Mouse (Mus musculus) forebrain, embryonic 13.5 days (tissue): ENCODE data around the gene Retn. TPM values are rescaled to one million over a fixed set of nuclear protein-coding genes. Genes with fewer than 3 reads are reported as not detected.

ENCODE experiments used
- ATAC-seq: fragments of 200-750 bp; cut with Nextera tagmentation; 2 replicates; pipeline ENCODE4 v1.8.0; 2017
- H3K27ac ChIP-seq: fragments of 300-500 bp; sonication (generic); 2 replicates; pipeline ENCODE4 v1.5.1; 2015; ENCODE audit warnings: inconsistent platforms, mild to moderate bottlenecking, moderate library complexity
- H3K27me3 ChIP-seq: fragments of 300-500 bp; sonication (generic); 2 replicates; pipeline ENCODE4 v1.6.1; 2015; ENCODE audit warnings: mild to moderate bottlenecking, inconsistent platforms
- H3K36me3 ChIP-seq: fragments of 300-500 bp; sonication (generic); 2 replicates; pipeline ENCODE4 v1.6.1; 2015; ENCODE audit warnings: mild to moderate bottlenecking, inconsistent platforms; ENCODE audit not compliant: poor library complexity, severe bottlenecking
- H3K4me1 ChIP-seq: fragments of 300-500 bp; sonication (generic); 2 replicates; pipeline ENCODE4 v1.6.1; 2015; ENCODE audit warnings: inconsistent platforms
- H3K4me2 ChIP-seq: fragments of 300-500 bp; sonication (generic); 2 replicates; pipeline ENCODE4 v1.6.1; 2015; ENCODE audit warnings: inconsistent platforms, mild to moderate bottlenecking, moderate library complexity
- H3K4me3 ChIP-seq: fragments of 300-500 bp; sonication (generic); 2 replicates; pipeline ENCODE4 v1.5.1; 2015; ENCODE audit warnings: mild to moderate bottlenecking, inconsistent platforms
- H3K9ac ChIP-seq: fragments of 300-500 bp; sonication (generic); 2 replicates; pipeline ENCODE4 v1.6.1; 2015; ENCODE audit warnings: mild to moderate bottlenecking, inconsistent platforms
- H3K9me3 ChIP-seq: fragments of 300-500 bp; sonication (generic); replicated peaks from 2 replicates; pipeline ENCODE4 v1.6.1; 2016; ENCODE audit warnings: inconsistent platforms
- WGBS: fragments of 180-500 bp; shearing (Covaris S2); methylation state at CpG from one replicate; pipeline ENCODE4 v1.1.7; 2015; 5-methylcytosine and 5-hydroxymethylcytosine counted together
- polyA plus RNA-seq: library from polyadenylated mRNA; unstranded; fragments of >200 nt; fragmentation: Nextera tagmentation; extraction: Ambion mirVana; gene quantifications from 2 replicates; pipeline ENCODE4 v1.2.1, GENCODE M21; 2015

The Retn gene
- polyA plus RNA-seq, 1 experiment from 2014 or later: 0.31 TPM

DNA sequence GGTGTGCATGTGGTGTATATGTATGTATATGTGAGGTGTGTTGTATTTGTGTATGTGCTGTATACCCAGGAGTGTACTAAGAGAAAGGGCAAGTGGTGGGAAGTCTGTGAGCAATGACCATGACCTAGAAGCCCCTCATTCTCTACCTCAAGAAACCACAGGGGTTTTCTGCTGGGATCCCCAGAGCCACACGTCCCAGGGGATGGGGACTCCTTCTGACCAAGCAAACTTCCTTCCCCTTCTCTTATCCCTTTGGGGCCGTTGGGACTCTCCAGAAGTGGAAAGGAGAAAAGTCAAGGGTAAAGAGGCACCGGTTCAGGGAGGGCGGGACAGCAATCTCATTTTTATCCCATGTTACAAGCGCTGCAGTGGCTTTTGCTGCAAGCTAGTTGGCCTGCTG is 29.9 kb downstream of the Retn start:
- no peaks in the 10 kb centered on the region for H3K4me1 ChIP-seq
- 71% methylated on average over 5 of the region's 5 CpGs for WGBS
- no peaks in the 10 kb centered on the region for H3K27me3 ChIP-seq
- no peak overlapping the region for H3K4me2 ChIP-seq
- no peaks in the 10 kb centered on the region for H3K9me3 ChIP-seq
- no peak for ATAC-seq
- no peak overlapping the region for H3K27ac ChIP-seq
- peaks cover 26% of the 10 kb centered on the region for H3K36me3 ChIP-seq
- no peak overlapping the region for H3K9ac ChIP-seq
- no peak overlapping the region for H3K4me3 ChIP-seq

DNA sequence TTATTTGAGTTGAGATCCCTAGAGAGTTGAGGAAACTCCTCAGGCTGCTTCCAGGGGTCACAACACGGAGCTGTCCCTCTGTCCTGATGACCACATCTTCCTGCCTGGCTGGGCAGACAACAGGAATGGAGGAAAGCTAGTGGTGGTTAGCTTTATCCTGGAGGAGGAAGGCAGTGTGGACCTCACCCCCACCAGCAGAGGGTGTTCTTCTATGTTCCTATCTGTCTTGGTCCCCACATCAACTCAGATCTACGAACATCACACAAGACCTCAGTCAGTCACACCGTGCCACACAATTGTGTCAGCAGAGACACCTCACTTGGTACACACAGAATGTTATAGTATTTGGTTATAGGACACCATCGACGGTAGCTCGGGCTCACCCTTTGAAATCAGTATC is 32.0 kb downstream of the Retn start:
- 81% methylated on average over 6 of the region's 6 CpGs for WGBS
- no peak for ATAC-seq
- Histone ChIP-seq H3K9me3 (no peaks in the 10 kb centered on the region), H3K4me2 (no peak overlapping the region), H3K36me3 (peaks cover 5% of the 10 kb centered on the region; the same call in 1 of the 2 replicates), H3K27me3 (no peaks in the 10 kb centered on the region), H3K4me3 (no peak overlapping the region), H3K4me1 (no peaks in the 10 kb centered on the region), H3K9ac (no peak overlapping the region), H3K27ac (no peak overlapping the region)

DNA sequence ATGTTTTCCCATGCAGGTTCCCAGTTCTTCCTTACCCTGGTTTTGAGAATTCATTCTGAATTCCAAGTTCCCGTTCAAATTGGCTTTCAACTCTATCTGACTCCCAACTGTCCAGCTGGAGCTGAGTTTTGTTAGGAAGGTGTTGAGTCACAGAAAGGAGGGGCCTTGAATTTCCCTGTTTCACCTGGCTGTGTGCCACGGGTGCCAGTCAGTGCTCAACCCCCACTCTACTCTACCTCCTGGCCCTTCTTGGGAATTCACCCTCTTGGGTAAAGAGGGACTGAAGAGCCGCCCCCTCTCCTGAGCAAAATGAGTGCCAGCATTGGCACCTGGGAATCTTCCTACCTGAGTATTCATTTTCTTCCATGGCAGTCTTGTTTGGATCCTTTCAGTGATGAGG is 35.2 kb downstream of the Retn start:
- no peaks in the 10 kb centered on the region for H3K4me1 ChIP-seq
- WGBS: 81% methylated on average over 3 of the region's 3 CpGs
- no peaks in the 10 kb centered on the region for H3K9me3 ChIP-seq
- H3K27ac ChIP-seq: no peak overlapping the region
- no peak overlapping the region for H3K9ac ChIP-seq
- H3K4me3 ChIP-seq: no peak overlapping the region
- no peaks in the 10 kb centered on the region for H3K27me3 ChIP-seq
- no peak overlapping the region for H3K4me2 ChIP-seq
- ATAC-seq: no peak
- no peaks in the 10 kb centered on the region for H3K36me3 ChIP-seq

DNA sequence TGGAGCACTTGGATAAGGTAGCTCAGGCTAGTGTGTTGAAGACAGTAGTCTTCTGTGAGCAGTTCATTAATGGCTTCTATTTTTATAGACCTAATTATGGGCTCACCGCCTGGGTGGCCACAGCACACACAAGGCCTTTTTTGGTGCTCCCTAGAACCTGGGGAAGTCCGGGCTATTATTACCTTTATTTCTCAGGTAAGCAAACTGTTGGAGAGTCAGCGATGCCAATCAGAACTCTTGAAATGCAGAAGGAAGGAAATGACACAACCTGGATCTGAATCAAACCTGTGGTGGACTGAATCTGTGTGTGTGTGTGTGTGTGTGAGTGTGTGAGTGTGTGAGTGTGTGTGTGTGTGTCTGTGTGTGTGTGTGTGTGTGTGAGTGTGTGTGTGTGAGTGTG is 38.6 kb downstream of the Retn start, which contains the start of gene Fcer2a:
Gene Fcer2a, minus strand, starts transcription at position 55 of the 400 bp plus-strand sequence.
- no peak within 1 kb of the TSS for H3K4me3 ChIP-seq
- H3K4me1 ChIP-seq: no peaks in the 10 kb centered on the region
- no peaks in the 10 kb centered on the region for H3K27me3 ChIP-seq
- H3K27ac ChIP-seq: no peak within 1 kb of the TSS
- H3K9me3 ChIP-seq: no peaks in the 10 kb centered on the region
- WGBS: 88% methylated on average over 3 of the region's 3 CpGs
- ATAC-seq: no peak
- no peak within 1 kb of the TSS for H3K4me2 ChIP-seq
- no peaks in the 10 kb centered on the region for H3K36me3 ChIP-seq
- no peak within 1 kb of the TSS for H3K9ac ChIP-seq

DNA sequence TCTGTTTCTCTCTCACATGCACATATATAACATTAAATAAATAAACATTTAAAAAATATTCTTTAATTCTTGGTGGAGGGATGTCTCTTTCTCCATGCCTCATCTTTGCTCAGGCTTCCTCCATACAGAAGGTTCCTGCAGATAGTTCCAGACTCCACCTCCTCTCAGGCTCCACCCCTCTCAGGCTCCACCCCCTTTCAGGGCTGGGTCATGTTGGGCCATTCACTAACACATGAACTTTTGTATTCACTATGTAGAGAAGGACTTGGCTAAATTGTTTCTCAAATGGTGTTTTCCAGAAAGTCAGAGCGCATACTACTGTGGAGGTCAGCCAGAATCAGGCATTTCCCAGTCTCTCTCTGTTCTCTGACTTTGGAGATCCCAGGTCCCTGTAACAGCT is 45.9 kb downstream of the Retn start:
- Histone ChIP-seq H3K36me3 (no peaks in the 10 kb centered on the region), H3K9ac (no peak overlapping the region), H3K4me2 (no peak overlapping the region), H3K4me3 (no peak overlapping the region), H3K27ac (no peak overlapping the region), H3K27me3 (no peaks in the 10 kb centered on the region), H3K4me1 (no peaks in the 10 kb centered on the region), H3K9me3 (no peaks in the 10 kb centered on the region)
- ATAC-seq: no peak
- WGBS: 97% methylated on average over 1 of the region's 1 CpGs

DNA sequence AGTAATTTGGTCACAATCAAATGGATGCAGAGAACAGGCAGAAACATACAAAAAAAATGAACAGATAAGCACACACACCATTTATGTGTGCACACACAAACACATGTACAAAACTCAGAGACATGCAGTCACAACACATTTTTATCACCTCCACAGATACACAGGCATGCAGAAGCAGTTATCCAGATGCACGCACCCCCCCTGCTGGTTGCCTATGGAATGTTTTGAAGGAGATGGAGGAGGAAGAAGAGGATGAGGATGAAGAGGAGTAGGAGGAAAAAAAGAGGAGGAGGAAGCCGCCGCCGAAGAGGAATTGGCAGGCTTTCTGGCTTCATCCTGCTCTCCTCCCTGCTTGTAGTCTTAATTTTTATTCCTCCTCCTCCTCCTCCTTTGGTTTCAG is 50.1 kb downstream of the Retn start:
- H3K27ac ChIP-seq: no peak overlapping the region
- WGBS: 65% methylated on average over 4 of the region's 4 CpGs
- no peak for ATAC-seq
- no peak overlapping the region for H3K4me2 ChIP-seq
- H3K4me3 ChIP-seq: no peak overlapping the region
- no peak overlapping the region for H3K9ac ChIP-seq
- H3K27me3 ChIP-seq: no peaks in the 10 kb centered on the region
- no peaks in the 10 kb centered on the region for H3K36me3 ChIP-seq
- H3K9me3 ChIP-seq: no peaks in the 10 kb centered on the region
- no peaks in the 10 kb centered on the region for H3K4me1 ChIP-seq

DNA sequence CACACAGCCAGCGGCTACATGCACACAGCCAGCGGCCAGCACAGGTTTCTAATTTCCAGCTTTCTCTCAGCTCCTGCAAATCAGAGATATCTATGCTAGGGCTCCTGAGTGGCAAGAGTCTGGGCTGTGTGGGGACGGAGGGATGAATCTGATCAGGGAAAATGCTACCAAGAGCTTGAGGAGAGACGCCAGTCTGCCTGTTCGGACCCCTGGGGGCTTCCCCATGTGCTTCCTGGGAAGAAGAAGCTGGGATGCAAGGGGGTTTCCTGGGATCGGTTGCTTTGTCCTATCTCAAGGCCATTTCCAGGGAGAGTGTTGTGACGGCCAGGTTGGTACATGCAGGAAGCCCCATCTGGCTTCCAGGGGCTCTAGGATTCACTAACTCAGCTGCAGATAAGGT is 52.0 kb downstream of the Retn start:
- WGBS: 75% methylated on average over 7 of the region's 7 CpGs
- H3K4me2 ChIP-seq: no peak overlapping the region
- H3K9me3 ChIP-seq: no peaks in the 10 kb centered on the region
- no peak overlapping the region for H3K4me3 ChIP-seq
- H3K4me1 ChIP-seq: no peaks in the 10 kb centered on the region
- ATAC-seq: no peak
- H3K36me3 ChIP-seq: no peaks in the 10 kb centered on the region
- H3K9ac ChIP-seq: no peak overlapping the region
- H3K27ac ChIP-seq: no peak overlapping the region
- H3K27me3 ChIP-seq: no peaks in the 10 kb centered on the region

Other genes starting within 250 kb of the Retn start
- gene Pex11g, start 188.1 kb upstream of the Retn start, polyA plus RNA-seq: 3.9 and 4.8 TPM in 2 replicates
- 0.10 TPM in 1 of 2 replicates, not detected in the other for gene Tex45, start 184.9 kb upstream of the Retn start, polyA plus RNA-seq
- 67.2 and 72.0 TPM in 2 replicates for gene Zfp358, start 162.6 kb upstream of the Retn start, polyA plus RNA-seq
- 68.5 and 68.7 TPM in 2 replicates for gene Mcoln1, start 155.3 kb upstream of the Retn start, polyA plus RNA-seq
- 20.3 and 23.8 TPM in 2 replicates for gene Pnpla6, start 140.4 kb upstream of the Retn start, polyA plus RNA-seq
- gene C330021F23Rik, start 87.8 kb upstream of the Retn start, polyA plus RNA-seq: 1.6 and 2.3 TPM in 2 replicates
- gene Camsap3, start 68.5 kb upstream of the Retn start, polyA plus RNA-seq: 19.5 and 19.9 TPM in 2 replicates
- 64.0 and 72.5 TPM in 2 replicates for gene Xab2, start 34.5 kb upstream of the Retn start, polyA plus RNA-seq
- gene Pet100, start 34.2 kb upstream of the Retn start, polyA plus RNA-seq: 113 and 138 TPM in 2 replicates
- 0.17 and 0.35 TPM in 2 replicates for gene Pcp2, start 30.2 kb upstream of the Retn start, polyA plus RNA-seq
- 35.7 and 40.1 TPM in 2 replicates for gene Stxbp2, start 24.8 kb upstream of the Retn start, polyA plus RNA-seq
- 0.15 and 0.18 TPM in 2 replicates for gene Mcemp1, start 10.0 kb downstream of the Retn start, polyA plus RNA-seq
- 6.5 and 9.0 TPM in 2 replicates for gene Fcor, start 16.6 kb downstream of the Retn start, polyA plus RNA-seq
- 52.0 and 57.4 TPM in 2 replicates for gene Trappc5, start 20.5 kb downstream of the Retn start, polyA plus RNA-seq
- 0.23 and 0.37 TPM in 2 replicates for gene Fcer2a, start 38.4 kb downstream of the Retn start, polyA plus RNA-seq
- not detected in 2 replicates for gene Clec4g, start 64.9 kb downstream of the Retn start, polyA plus RNA-seq
- not detected in 2 replicates for gene Cd209a, start 93.2 kb downstream of the Retn start, polyA plus RNA-seq
- not detected in 2 replicates for gene Cd209e, start 198.5 kb downstream of the Retn start, polyA plus RNA-seq
- gene Cd209d, start 222.8 kb downstream of the Retn start, polyA plus RNA-seq: not detected in 2 replicates